Mouse (Mus musculus): ENCODE results near the gene Myo10.

Myo10 gene

DNA sequence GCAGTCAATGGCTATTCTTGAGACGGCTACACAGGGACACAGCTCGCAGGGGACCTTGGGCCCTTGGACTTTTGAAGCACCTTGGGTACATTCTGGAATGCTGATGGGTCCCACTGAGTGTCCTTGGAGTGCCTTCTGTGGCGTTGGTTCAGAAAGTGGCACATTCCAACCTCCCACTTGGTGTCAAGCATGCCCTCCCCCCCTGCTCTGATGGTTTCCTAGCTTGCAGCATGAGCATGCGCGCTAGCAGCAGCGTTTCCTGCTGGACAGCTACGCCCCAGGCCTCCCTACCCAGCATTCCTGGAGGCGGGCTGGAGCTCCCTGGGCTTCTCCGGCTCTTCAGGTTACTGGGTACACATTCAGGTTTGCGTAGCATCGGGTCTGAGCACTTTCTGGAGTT lies 228.2 kb downstream of the Myo10 start:
- no peak for DNase-seq

DNA sequence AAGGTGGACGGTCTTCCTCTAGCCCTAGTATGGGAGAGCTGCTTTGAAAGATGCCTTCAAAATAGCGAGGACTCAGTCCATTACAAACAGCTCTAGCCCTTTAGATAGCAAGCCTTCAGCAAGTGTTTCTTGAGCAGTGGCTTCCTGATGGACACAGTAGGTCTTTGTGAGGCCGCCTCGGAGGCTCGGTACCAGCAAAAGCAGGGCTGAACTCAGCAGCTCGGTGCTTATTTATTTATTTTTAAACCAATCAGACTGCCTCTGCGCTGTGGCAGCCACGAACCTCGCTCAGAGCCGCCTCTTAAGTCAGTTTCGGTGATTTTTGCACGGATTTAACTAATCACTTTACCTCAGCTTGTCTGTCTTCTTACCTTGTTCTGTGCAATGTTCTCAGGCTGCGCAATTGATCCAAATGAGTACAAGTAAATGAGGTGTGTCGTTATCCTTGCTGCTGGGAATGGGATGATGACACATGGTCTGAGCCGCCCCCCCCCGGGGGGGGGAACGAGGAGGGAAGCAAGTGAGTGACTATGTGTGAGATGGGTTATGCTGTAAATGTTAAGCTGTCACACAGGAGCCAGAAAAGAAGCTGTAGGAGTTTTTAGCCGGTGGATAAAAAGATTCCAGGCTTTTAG lies 232.1 kb downstream of the Myo10 start:
- DNase-seq = no peak

DNA sequence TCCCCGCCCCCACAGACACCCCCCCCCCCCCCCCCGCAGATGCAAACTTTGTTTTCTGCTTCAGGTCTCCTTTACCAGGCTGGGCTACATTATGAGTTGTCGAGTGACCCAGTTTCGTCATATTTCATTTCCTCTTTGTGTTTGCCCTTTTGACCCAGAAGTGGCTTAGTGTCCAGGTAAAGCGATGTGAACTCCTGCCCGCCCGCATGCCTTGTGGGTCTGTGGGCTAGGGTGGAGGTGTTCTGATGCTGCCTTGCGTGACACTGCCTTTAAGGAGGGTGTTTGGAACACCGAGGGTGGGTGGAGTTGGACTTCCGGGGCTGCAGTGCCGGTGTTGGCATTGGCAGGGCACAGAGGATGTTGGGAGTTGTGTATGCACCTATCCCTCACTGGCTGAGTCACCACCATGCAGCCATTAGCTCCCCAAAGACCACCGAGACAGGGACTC lies 236.3 kb downstream of the Myo10 start:
- DNase-seq = no peak

DNA sequence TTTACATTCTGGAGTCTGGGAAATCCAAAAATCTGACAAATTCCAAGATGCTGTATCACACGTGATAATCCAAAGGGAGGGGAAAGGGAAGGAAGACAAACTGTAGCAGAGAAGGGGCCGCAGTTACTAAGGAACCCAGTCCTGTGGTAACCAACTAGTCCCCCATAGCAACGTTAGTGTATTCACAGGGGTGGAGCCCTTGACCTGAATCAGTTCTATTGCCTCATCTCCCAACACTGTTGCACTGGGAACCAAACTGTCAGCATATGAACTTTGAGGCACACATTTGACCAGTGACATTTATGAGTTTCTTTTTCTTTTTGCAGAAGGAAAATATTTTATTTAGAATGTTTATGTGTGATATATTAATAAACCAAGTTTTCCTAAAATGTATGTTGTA lies 237.1 kb downstream of the Myo10 start:
- no peak for DNase-seq

DNA sequence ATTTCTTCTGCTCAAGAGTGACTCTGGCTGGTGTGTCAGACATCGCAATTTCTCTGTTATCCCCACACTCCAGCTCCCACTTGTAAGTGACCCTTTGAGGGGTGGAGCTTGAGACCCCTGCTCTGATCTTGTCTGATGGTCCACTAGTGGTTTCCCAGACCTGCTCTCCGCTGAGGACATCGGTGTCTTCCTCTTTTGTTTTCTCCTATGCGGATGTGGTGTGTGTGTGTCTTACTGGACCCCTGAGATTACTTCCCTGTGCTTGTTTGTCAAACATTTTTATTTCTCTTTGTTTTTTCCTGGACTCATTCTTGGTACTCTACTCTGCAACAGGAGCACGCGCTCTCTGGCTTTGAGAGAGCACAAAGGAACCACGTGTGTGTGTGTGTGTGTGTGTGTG lies 239.6 kb downstream of the Myo10 start:
- DNase-seq = no peak

All from cerebellum, postnatal 14 days (tissue).